Mouse (Mus musculus): Measurements from ENCODE around the gene Sowahd.
"Not testable (repeated sequence)": the region's sequence is repeated elsewhere in the genome, so short reads cannot be mapped to it uniquely, and the experiment has no call there.

Sowahd gene

GRCm38 (mm10) chrX:37048066-37048889, at the start of gene Sowahd:
TSS of gene Sowahd (plus strand) at chrX:37048845.
- DNase-seq (ENCODE audit: low read depth, low spot score), result no peak

GRCm38 (mm10) chrX:37013870-37014269, 34.8 kb upstream of the Sowahd start:
- DNase-seq (ENCODE audit: low read depth, low spot score), result no peak

- no peak for DNase-seq (ENCODE audit: low read depth, low spot score)
Measured at GRCm38 (mm10) chrX:37018150-37018654, 30.4 kb upstream of the Sowahd start.

- no peak for DNase-seq (ENCODE audit: low read depth, low spot score)
Measured at GRCm38 (mm10) chrX:37019045-37019444, 29.6 kb upstream of the Sowahd start.

- DNase-seq (ENCODE audit: low read depth, low spot score), result peak; percentile 13
Measured at GRCm38 (mm10) chrX:37022690-37023089, 26.0 kb upstream of the Sowahd start.

- no peak for DNase-seq (ENCODE audit: low read depth, low spot score)
Measured at GRCm38 (mm10) chrX:37023652-37024309, 24.9 kb upstream of the Sowahd start.

GRCm38 (mm10) chrX:37028378-37028777, 20.3 kb upstream of the Sowahd start:
- DNase-seq (ENCODE audit: low read depth, low spot score), result no peak

- peak; percentile 16 for DNase-seq (ENCODE audit: low read depth, low spot score)
Measured at GRCm38 (mm10) chrX:37042726-37043125, 5.9 kb upstream of the Sowahd start.

- DNase-seq (ENCODE audit: low read depth, low spot score), result no peak
Measured at GRCm38 (mm10) chrX:37048890-37049823, 512 bp downstream of the Sowahd start.

GRCm38 (mm10) chrX:37063902-37064301, 15.3 kb downstream of the Sowahd start:
- no peak for DNase-seq (ENCODE audit: low read depth, low spot score)

GRCm38 (mm10) chrX:37067299-37067698, 18.7 kb downstream of the Sowahd start:
- no peak for DNase-seq (ENCODE audit: low read depth, low spot score)

GRCm38 (mm10) chrX:37068766-37069165, 20.1 kb downstream of the Sowahd start:
- DNase-seq (ENCODE audit: low read depth, low spot score), result no peak

- peak; percentile 16 for DNase-seq (ENCODE audit: low read depth, low spot score)
Measured at GRCm38 (mm10) chrX:37074262-37074892, 25.7 kb downstream of the Sowahd start.

GRCm38 (mm10) chrX:37076651-37077050, 28.0 kb downstream of the Sowahd start:
- DNase-seq (ENCODE audit: low read depth, low spot score), result no peak

GRCm38 (mm10) chrX:37080345-37080744, 31.7 kb downstream of the Sowahd start:
- not testable (repeated sequence) for DNase-seq (ENCODE audit: low read depth, low spot score)

GRCm38 (mm10) chrX:37081194-37081593, 32.5 kb downstream of the Sowahd start:
- DNase-seq (ENCODE audit: low read depth, low spot score), result no peak

- no peak for DNase-seq (ENCODE audit: low read depth, low spot score)
Measured at GRCm38 (mm10) chrX:37084318-37084926, 35.8 kb downstream of the Sowahd start.

GRCm38 (mm10) chrX:37084927-37085660, 36.4 kb downstream of the Sowahd start, which contains the start of gene Rpl39:
TSS of gene Rpl39 (minus strand) at chrX:37085402.
- DNase-seq (ENCODE audit: low read depth, low spot score), result peak; percentile 74

- no peak for DNase-seq (ENCODE audit: low read depth, low spot score)
Measured at GRCm38 (mm10) chrX:37085665-37086064, 37.0 kb downstream of the Sowahd start.

- DNase-seq (ENCODE audit: low read depth, low spot score), result no peak
Measured at GRCm38 (mm10) chrX:37088778-37089177, 40.1 kb downstream of the Sowahd start.

All from retina, adult 2 months (tissue).